19 mouse cellular contexts compared by ENCODE assay signal in genomic region chr4:28967584-28968315, GRCm38 (mm10).
A peak's percentile ranks its signal among the peaks of the same experiment; 100 is the strongest.
DNase-seq lines count a peak whose midpoint lies in the region; ATAC-seq and TF ChIP-seq lines count a peak whose summit lies in the region.
"Had no signal": no experiment of that assay in that cellular context is flagged by ENCODE, and none has a peak within 500 bp of the region (broad histone marks: within the 10 kb centered on the region; RNA-seq: fewer than 3 reads in every experiment).

No protein-coding gene starts in this region.

- H3K27me3 ChIP-seq in forebrain, embryonic 11.5 days (ENCODE audit: control insufficient read depth, insufficient read depth, low read length), result peaks cover 2% of the 10 kb centered on the region; the same call in 1 of the 2 replicates
- no peaks in the 10 kb centered on the region for H3K27me3 ChIP-seq in forebrain, postnatal 0 days (ENCODE audit: insufficient read depth, low read length)
- H3K27me3 ChIP-seq in neural tube, embryonic 11.5 days (ENCODE audit: control insufficient read depth, insufficient read depth, low read length), result no peaks in the 10 kb centered on the region
- H3K27me3 ChIP-seq in neural tube, embryonic 15.5 days (replicated peaks), result no peaks in the 10 kb centered on the region
- H3K27me3 ChIP-seq in forebrain, embryonic 13.5 days, result peaks cover 21% of the 10 kb centered on the region
- H3K27me3 ChIP-seq: embryonic facial prominence, embryonic 13.5 days; neural tube, embryonic 13.5 days; stomach, embryonic 15.5 days had no signal

- no peak overlapping the region for H3K27ac ChIP-seq in forebrain, embryonic 11.5 days (ENCODE audit: low read depth, low read length)
- H3K27ac ChIP-seq in forebrain, postnatal 0 days (ENCODE audit: low read depth, low read length), result no peak overlapping the region
- H3K27ac ChIP-seq in neural tube, embryonic 11.5 days (ENCODE audit: low read depth, low read length), result no peak overlapping the region
- H3K27ac ChIP-seq in neural tube, embryonic 15.5 days (replicated peaks), result no peak overlapping the region
- H3K27ac ChIP-seq in forebrain, embryonic 13.5 days, result no peak overlapping the region
- H3K27ac ChIP-seq: embryonic facial prominence, embryonic 13.5 days; liver, embryonic 14.5 days; neural tube, embryonic 13.5 days; stomach, embryonic 15.5 days had no signal

- peak; percentile 86 for ATAC-seq in forebrain, embryonic 11.5 days (replicated peaks; ENCODE audit: low FRiP score)
- ATAC-seq in forebrain, postnatal 0 days, result no peak
- peak; percentile 52 for ATAC-seq in neural tube, embryonic 11.5 days (ENCODE audit: insufficient read depth, low FRiP score, low TSS enrichment)
- ATAC-seq in neural tube, embryonic 15.5 days (ENCODE audit: low FRiP score), result no peak
- ATAC-seq in forebrain, embryonic 13.5 days, result peak; percentile 80; the same call in 1 of the 2 replicates
- no peak for ATAC-seq in activated CD4-positive, CD25-positive, alpha-beta regulatory T cell, adult 4 months

- H3K4me2 ChIP-seq in forebrain, embryonic 11.5 days (ENCODE audit: low read depth, low read length, severe bottlenecking), result no peak overlapping the region
- H3K4me2 ChIP-seq in forebrain, postnatal 0 days (ENCODE audit: low read depth), result no peak overlapping the region
- no peak overlapping the region for H3K4me2 ChIP-seq in neural tube, embryonic 11.5 days (ENCODE audit: low read depth)
- no peak overlapping the region for H3K4me2 ChIP-seq in neural tube, embryonic 15.5 days
- H3K4me2 ChIP-seq in forebrain, embryonic 13.5 days, result no peak overlapping the region
- H3K4me2 ChIP-seq: embryonic facial prominence, embryonic 13.5 days; heart, embryonic 11.5 days; neural tube, embryonic 13.5 days; stomach, embryonic 15.5 days had no signal

- no peak for TF ChIP-seq CTCF in forebrain, postnatal 0 days (IDR thresholded peaks at IDR 0.05; ENCODE audit: low read depth)

- H3K9me3 ChIP-seq in forebrain, embryonic 11.5 days (ENCODE audit: control insufficient read depth, low read length), result no peaks in the 10 kb centered on the region
- H3K9me3 ChIP-seq in forebrain, postnatal 0 days (ENCODE audit: low read length), result no peaks in the 10 kb centered on the region
- no peaks in the 10 kb centered on the region for H3K9me3 ChIP-seq in neural tube, embryonic 11.5 days (ENCODE audit: control insufficient read depth, low read length)
- H3K9me3 ChIP-seq in neural tube, embryonic 15.5 days (replicated peaks), result no peaks in the 10 kb centered on the region
- H3K9me3 ChIP-seq in forebrain, embryonic 13.5 days (replicated peaks), result no peaks in the 10 kb centered on the region
- H3K9me3 ChIP-seq: embryonic facial prominence, embryonic 13.5 days; neural tube, embryonic 13.5 days; stomach, embryonic 15.5 days had no signal

- no peaks in the 10 kb centered on the region for H3K36me3 ChIP-seq in forebrain, embryonic 11.5 days (ENCODE audit: control insufficient read depth, insufficient read depth, low read length)
- H3K36me3 ChIP-seq in forebrain, postnatal 0 days (ENCODE audit: insufficient read depth), result no peaks in the 10 kb centered on the region
- no peaks in the 10 kb centered on the region for H3K36me3 ChIP-seq in neural tube, embryonic 11.5 days (ENCODE audit: control insufficient read depth, insufficient read depth, low read length)
- no peaks in the 10 kb centered on the region for H3K36me3 ChIP-seq in neural tube, embryonic 15.5 days
- no peaks in the 10 kb centered on the region for H3K36me3 ChIP-seq in forebrain, embryonic 13.5 days (ENCODE audit: poor library complexity, severe bottlenecking)
- H3K36me3 ChIP-seq: stomach, embryonic 15.5 days had no signal

- no peak overlapping the region for H3K4me3 ChIP-seq in forebrain, embryonic 11.5 days (ENCODE audit: low read depth, low read length)
- no peak overlapping the region for H3K4me3 ChIP-seq in forebrain, postnatal 0 days (ENCODE audit: low read depth, low read length)
- no peak overlapping the region for H3K4me3 ChIP-seq in neural tube, embryonic 11.5 days (ENCODE audit: low read depth, low read length)
- no peak overlapping the region for H3K4me3 ChIP-seq in neural tube, embryonic 15.5 days (replicated peaks)
- no peak overlapping the region for H3K4me3 ChIP-seq in forebrain, embryonic 13.5 days
- H3K4me3 ChIP-seq: embryonic facial prominence, embryonic 13.5 days; neural tube, embryonic 13.5 days; stomach, embryonic 15.5 days had no signal

- H3K4me1 ChIP-seq in forebrain, embryonic 11.5 days (replicated peaks; ENCODE audit: control insufficient read depth, insufficient read depth, low read length), result peaks cover 5% of the 10 kb centered on the region; the same call in 1 of the 2 replicates
- no peaks in the 10 kb centered on the region for H3K4me1 ChIP-seq in forebrain, postnatal 0 days (ENCODE audit: insufficient read depth)
- no peaks in the 10 kb centered on the region for H3K4me1 ChIP-seq in neural tube, embryonic 11.5 days (ENCODE audit: control insufficient read depth, insufficient read depth, low read length)
- no peaks in the 10 kb centered on the region for H3K4me1 ChIP-seq in neural tube, embryonic 15.5 days
- peaks cover 14% of the 10 kb centered on the region for H3K4me1 ChIP-seq in forebrain, embryonic 13.5 days
- H3K4me1 ChIP-seq: embryonic facial prominence, embryonic 13.5 days; stomach, embryonic 15.5 days had no signal

- H3K9ac ChIP-seq in forebrain, embryonic 11.5 days (ENCODE audit: low read length), result no peak overlapping the region
- no peak overlapping the region for H3K9ac ChIP-seq in forebrain, postnatal 0 days
- no peak overlapping the region for H3K9ac ChIP-seq in neural tube, embryonic 11.5 days (ENCODE audit: low read length)
- H3K9ac ChIP-seq in neural tube, embryonic 15.5 days (replicated peaks), result no peak overlapping the region
- no peak overlapping the region for H3K9ac ChIP-seq in forebrain, embryonic 13.5 days
- H3K9ac ChIP-seq: embryonic facial prominence, embryonic 13.5 days; liver, embryonic 14.5 days; neural tube, embryonic 13.5 days; stomach, embryonic 15.5 days had no signal

- no peak for DNase-seq in forebrain, embryonic 11.5 days (ENCODE audit: low spot score)
- DNase-seq in forebrain, postnatal 0 days, result no peak
- DNase-seq in neural tube, embryonic 11.5 days (ENCODE audit: low spot score), result peak; percentile 16
- no peak for DNase-seq in yolk sac, embryonic 10.5 days (ENCODE audit: low spot score)
- no peak for DNase-seq in heart, adult 11 months
- DNase-seq: adrenal gland, postnatal 10 days; cerebellum, adult 8-10 months; gastrocnemius, postnatal 10 days; kidney, adult 9 months; lung, postnatal 10 days; spleen, adult 18-20 months had no signal

- 34% methylated on average over 3 of the region's 3 CpGs for WGBS in forebrain, embryonic 11.5 days
- WGBS in forebrain, postnatal 0 days, result 29% methylated on average over 3 of the region's 3 CpGs
- 48% methylated on average over 3 of the region's 3 CpGs for WGBS in neural tube, embryonic 11.5 days
- 27% methylated on average over 3 of the region's 3 CpGs for WGBS in neural tube, embryonic 15.5 days
- 22% methylated on average over 3 of the region's 3 CpGs for WGBS in forebrain, embryonic 13.5 days

Comparison
In these comparisons a context has a peak if more than half of its experiments do, and no peak if none do; other contexts are left out.
1. ATAC-seq: peak in forebrain, embryonic 11.5 days (single experiment), neural tube, embryonic 11.5 days (single experiment) and forebrain, embryonic 13.5 days (single experiment); none in forebrain, postnatal 0 days (single experiment), neural tube, embryonic 15.5 days (single experiment) and activated CD4-positive, CD25-positive, alpha-beta regulatory T cell, adult 4 months (single experiment).